Mouse (Mus musculus): Measurements from ENCODE around the gene Peli1. TPM values are rescaled to one million over a fixed set of nuclear protein-coding genes. Genes with fewer than 3 reads are reported as not detected.
"Not testable (repeated sequence)": the region's sequence is repeated elsewhere in the genome, so short reads cannot be mapped to it uniquely, and the experiment has no call there.

Peli1 gene
- polyA plus RNA-seq, 1 experiment, result 32.7 TPM

DNA sequence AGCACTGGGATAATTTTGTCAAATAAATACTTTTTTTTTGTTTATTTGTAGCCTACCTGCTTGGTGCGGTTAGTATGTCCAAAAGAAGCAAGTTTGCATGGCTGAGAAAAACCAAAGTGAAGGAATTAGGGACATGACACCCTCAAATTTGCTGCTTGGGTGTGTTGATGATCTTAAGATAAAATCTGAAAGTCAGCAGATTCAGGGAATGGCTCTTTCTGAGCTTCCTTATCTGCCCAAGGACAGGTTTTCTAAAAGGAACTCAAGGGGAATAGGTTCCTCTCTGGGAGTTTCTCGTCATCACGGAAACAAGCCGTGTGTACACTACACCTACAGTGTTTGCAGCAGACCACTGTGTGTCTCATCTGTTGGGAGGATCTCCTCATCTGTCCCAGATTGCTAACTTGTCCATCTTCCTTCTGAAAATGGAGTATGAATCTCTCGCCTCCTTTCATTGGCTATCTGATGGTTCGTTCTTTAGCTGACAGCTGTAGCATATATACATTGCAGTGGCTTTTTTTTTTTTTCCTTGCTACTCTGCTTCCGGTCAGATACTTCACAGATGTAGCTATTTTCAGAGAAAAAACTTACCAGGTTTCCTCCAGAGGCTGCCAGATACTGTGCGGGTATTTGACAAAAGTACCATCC is 88.0 kb downstream of the Peli1 start:
- DNase-seq (ENCODE audit: extremely low spot score in 1 of 2, low spot score in 1 of 2), result no peak

DNA sequence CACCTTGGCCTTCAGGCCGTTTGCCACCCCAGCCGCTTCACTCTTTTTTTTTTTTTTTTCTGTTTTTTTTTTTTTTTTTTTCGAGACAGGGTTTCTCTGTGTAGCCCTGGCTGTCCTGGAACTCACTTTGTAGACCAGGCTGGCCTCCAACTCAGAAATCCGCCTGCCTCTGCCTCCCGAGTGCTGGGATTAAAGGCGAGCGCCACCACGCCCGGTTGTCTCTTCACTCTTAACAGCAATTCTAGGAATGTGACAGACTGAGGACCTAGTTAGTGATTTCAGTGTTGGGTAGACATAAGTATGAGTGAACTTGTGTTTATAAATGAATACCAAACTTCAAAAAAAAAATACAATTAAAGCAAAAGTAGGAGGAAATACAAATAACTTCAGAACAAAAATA is 88.8 kb downstream of the Peli1 start:
- not testable (repeated sequence) for DNase-seq (ENCODE audit: extremely low spot score in 1 of 2, low spot score in 1 of 2)

DNA sequence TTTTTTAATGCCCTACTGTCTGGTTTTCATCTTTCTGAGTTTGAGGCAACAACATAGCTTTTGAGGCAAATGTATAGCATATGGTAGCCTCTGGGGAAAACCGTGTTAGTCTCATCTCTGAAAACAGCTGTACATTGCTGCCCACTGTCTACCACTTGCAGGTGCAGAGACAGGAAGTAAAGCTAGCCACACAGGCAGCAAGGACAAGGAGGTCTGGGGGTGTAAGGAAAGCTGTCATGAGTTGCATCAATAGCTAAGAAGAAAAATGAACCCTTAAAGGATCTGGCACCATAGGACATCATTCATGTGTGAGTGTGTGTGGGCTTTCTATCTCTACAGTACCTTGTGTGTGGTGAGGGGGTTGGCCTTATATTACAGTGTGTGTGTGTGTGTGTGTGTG is 89.6 kb downstream of the Peli1 start:
- DNase-seq (ENCODE audit: extremely low spot score in 1 of 2, low spot score in 1 of 2), result no peak

DNA sequence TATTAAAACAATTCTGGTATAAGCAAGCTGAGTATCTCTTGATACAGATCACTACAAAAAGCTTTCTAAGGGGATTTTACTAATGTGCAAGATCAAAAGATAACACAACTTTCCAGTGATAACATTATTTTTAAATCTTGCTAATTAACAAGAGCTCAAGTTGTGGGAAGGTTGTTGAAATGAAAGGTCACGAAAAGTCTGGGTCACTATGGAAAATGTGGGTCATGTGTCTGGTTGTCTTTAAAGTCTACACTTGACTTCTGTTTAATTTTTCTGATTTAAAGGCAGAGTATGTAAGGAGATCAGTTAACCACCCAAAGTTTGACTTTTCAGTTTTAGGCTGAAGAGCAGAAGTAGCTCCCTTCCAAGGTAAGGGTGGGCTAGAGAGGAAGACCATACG is 90.5 kb downstream of the Peli1 start:
- no peak for DNase-seq (ENCODE audit: extremely low spot score in 1 of 2, low spot score in 1 of 2)

DNA sequence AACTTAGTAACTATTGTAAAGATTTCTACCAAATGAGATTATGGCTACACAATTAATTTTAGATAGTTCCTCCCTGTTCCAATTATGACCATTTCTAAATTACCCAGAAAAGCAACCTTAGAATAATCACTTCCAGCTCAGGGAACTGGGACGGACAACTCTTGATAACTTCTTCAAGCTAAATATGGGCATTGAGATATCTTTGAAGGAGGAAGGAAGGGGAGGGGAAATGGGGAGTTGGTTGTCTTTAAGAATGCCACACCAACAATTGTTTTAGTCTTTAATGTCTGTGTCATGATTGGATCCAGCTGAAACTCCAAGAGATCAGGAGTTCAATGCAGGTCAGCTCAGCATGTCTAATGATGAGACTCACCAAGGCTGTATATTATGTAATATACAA is 91.6 kb downstream of the Peli1 start:
- DNase-seq (ENCODE audit: extremely low spot score in 1 of 2, low spot score in 1 of 2), result no peak

DNA sequence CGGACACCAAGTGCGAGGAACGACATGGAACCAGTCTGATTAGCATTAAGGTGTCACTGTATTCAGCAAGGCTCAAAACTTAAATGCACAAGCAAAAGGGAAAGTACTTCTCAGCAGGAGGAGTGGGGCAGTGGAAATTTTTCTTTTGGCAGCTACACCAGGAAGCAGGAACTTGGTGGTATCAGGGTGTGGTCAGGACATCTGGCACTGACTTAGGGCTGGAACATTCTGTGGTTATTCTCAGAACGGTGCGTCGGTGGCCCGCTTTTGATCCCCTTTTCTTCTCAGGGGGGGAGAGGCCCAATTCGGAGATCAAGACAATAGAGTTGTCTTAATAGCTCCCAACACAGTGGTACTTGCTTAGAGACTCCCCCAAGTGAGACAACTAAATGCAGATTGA is 100.7 kb downstream of the Peli1 start:
- DNase-seq (ENCODE audit: extremely low spot score in 1 of 2, low spot score in 1 of 2), result not testable (repeated sequence)

DNA sequence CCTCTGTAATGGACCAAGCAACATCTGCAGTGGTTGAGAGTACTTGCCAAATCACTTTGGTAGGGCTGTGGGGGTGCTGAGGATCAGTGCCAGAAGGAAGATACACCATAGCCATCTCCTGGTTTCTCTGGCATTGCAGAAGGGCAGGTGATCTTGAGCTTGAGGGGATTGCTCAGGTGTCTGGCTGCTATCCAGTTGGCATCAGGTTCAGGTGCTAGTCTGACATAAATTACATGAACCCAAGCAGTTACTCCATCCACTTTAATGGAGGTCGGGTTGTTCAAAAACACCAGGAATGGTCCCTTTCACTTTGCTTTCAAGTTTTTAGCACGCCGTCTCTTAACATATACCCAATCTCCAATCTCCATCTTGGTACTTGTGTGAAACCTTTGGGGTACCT is 103.8 kb downstream of the Peli1 start:
- no peak for DNase-seq (ENCODE audit: extremely low spot score in 1 of 2, low spot score in 1 of 2)

Other genes with a start within 250 kb of the Peli1 start
- gene Vps54, start 148.0 kb downstream of the Peli1 start, polyA plus RNA-seq (2012; rRNA removed), result 25.6 and 25.9 TPM in 2 replicates

Data from frontal cortex, adult 2 months (tissue).